Mouse (Mus musculus): ENCODE data around the gene Tmem239. TPM values are rescaled to one million over a fixed set of nuclear protein-coding genes. Genes with fewer than 3 reads are reported as not detected.

Gene Tmem239
- polyA plus RNA-seq, 1 experiment from 2014 or later = not detected

DNA sequence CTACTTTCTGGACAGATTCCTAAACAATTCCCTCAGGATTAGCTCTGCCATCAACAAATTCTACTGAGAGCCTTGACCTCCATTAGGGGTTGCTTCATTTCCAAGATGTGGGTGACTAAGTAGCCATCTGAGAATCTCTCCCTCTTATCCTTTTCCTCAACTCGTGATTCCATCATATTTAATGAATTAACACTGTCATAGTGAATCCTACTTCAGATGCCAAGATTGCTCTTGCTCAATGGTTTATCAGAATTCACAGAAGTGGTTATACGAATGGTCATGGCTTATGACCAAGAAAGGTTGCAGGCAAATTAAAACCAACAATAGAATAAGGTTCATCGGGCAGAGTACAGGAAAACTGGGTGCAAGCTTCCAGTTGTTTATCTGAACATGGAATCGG is 4.4 kb upstream of the Tmem239 start:
- H3K27me3 ChIP-seq (ENCODE audit: control insufficient read depth, insufficient read depth, low read length) = no peaks in the 10 kb centered on the region
- H3K9ac ChIP-seq (ENCODE audit: low read depth, low read length) = no peak overlapping the region
- WGBS = 78% methylated on average over 4 of the region's 4 CpGs
- H3K4me1 ChIP-seq (ENCODE audit: control insufficient read depth, insufficient read depth, low read length) = peaks cover 6% of the 10 kb centered on the region; the same call in 1 of the 2 replicates
- H3K9me3 ChIP-seq (ENCODE audit: control insufficient read depth, low read length) = no peaks in the 10 kb centered on the region
- no peak for ATAC-seq (ENCODE audit: low FRiP score, low TSS enrichment)
- H3K27ac ChIP-seq (ENCODE audit: low read depth, low read length) = no peak overlapping the region
- no peaks in the 10 kb centered on the region for H3K36me3 ChIP-seq (ENCODE audit: control insufficient read depth, insufficient read depth, low read length)
- no peak overlapping the region for H3K4me2 ChIP-seq (replicated peaks; ENCODE audit: low read depth, low read length)
- H3K4me3 ChIP-seq (ENCODE audit: low read length) = no peak overlapping the region

DNA sequence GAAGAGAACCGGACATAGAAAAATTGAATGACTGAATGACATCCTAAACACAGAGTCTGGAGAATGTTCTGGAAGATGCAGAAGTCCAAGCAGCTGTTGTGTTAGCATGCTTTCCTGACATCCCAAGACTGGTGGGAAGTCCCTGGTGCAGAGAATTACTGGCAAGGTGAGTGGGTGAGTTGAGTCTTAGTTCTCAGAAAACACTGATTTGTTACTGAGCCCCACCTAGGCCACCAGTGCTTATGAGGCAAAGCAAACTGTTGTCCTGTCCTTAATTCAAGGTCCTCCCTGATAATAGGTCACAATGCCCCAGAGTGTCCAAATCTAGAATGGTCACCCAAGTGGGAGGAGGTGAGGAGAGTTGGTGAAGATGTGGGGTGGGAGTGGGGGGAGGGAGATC is 1.3 kb upstream of the Tmem239 start, which contains the start of the genes Gm28372 and 1700020A23Rik:
Gene Gm28372 (plus strand): TSS at position 301 of the 400 bp plus-strand sequence.
Gene 1700020A23Rik (plus strand): TSS at position 321 of the 400 bp plus-strand sequence.
- no peaks in the 10 kb centered on the region for H3K36me3 ChIP-seq (ENCODE audit: control insufficient read depth, insufficient read depth, low read length)
- peaks cover 9% of the 10 kb centered on the region; the same call in 1 of the 2 replicates for H3K4me1 ChIP-seq (ENCODE audit: control insufficient read depth, insufficient read depth, low read length)
- no peaks in the 10 kb centered on the region for H3K9me3 ChIP-seq (ENCODE audit: control insufficient read depth, low read length)
- H3K27ac ChIP-seq (ENCODE audit: low read depth, low read length) = no peak within 1 kb of the TSS
- H3K9ac ChIP-seq (ENCODE audit: low read depth, low read length) = no peak within 1 kb of the TSS
- 88% methylated on average over 1 of the region's 1 CpGs for WGBS
- H3K4me2 ChIP-seq (replicated peaks; ENCODE audit: low read depth, low read length) = no peak within 1 kb of the TSS
- no peak for ATAC-seq (ENCODE audit: low FRiP score, low TSS enrichment)
- no peak within 1 kb of the TSS for H3K4me3 ChIP-seq (ENCODE audit: low read length)
- H3K27me3 ChIP-seq (ENCODE audit: control insufficient read depth, insufficient read depth, low read length) = no peaks in the 10 kb centered on the region

DNA sequence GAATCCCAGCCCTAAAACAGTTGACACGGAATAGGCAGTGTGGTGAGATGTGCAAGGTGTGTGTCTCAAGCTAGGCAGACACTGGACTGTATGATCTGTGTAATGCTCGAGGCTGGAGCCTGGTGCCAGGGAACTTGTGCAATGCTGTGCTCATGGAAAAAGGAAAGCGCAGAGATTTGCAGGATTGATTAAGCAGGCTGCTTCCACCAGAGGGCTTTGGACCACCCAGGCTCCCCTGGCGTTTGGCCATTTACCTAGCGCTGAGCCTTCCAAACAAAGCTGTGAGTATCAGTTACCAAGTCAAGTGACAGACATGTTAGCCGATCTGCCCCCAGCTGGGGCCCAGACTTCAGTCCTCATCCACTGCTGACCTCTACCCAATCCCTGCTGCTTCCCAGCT is 1.9 kb downstream of the Tmem239 start:
- peak; percentile 73 for ATAC-seq (ENCODE audit: low FRiP score, low TSS enrichment)
- 9% methylated on average over 6 of the region's 6 CpGs for WGBS
- no peak overlapping the region for H3K4me2 ChIP-seq (replicated peaks; ENCODE audit: low read depth, low read length)

DNA sequence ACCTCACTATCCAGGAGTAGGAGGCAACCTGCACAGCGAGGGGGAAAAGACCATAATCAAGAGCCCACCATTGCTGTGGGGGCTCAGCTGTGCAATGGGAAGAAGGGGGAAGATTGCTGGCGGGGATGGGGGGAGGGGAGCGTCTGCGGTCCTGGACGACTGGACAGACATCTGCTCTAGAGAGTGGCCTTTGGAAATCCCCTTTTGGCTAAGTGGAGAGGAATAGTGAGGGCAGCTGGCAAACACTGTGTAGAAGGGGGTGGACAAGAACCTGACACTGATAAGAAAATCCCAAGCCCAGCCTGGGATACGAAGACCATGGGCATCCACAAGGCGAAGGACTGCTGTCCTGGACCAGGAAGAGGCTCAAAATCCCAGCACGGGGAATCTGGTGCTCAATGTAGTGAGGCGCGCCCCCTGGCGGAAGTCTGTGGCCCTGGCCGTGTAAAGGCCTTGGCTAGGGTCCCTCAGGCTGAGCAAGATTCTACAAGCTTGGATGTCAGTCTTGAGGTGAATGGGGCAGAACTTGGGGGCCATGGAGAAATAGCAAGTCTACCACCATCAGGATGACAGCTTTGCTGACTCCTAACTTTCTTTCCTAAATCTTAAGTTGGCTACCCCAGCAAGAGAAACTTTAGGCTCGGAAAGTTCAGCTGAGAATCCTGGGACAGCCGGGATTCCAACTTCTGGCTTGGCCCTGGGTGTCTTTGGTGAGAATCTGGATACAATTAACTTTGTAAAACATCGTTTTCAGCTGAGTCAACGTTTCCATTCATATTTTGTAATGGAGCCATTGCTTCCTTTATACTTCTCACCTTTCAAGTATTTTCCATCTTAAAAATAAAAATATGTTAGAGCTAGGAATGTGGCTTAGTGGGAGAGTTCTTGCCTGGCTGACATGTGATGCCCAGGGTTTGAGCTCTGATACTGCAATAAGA is 5.5 kb downstream of the Tmem239 start:
- Histone ChIP-seq H3K27ac (ENCODE audit: low read depth, low read length) (no peak overlapping the region), H3K4me1 (ENCODE audit: control insufficient read depth, insufficient read depth, low read length) (peaks cover 9% of the 10 kb centered on the region; the same call in 1 of the 2 replicates), H3K4me2 (replicated peaks; ENCODE audit: low read depth, low read length) (no peak overlapping the region), H3K9ac (ENCODE audit: low read depth, low read length) (no peak overlapping the region), H3K4me3 (ENCODE audit: low read length) (no peak overlapping the region), H3K27me3 (ENCODE audit: control insufficient read depth, insufficient read depth, low read length) (no peaks in the 10 kb centered on the region), H3K9me3 (ENCODE audit: control insufficient read depth, low read length) (no peaks in the 10 kb centered on the region), H3K36me3 (ENCODE audit: control insufficient read depth, insufficient read depth, low read length) (no peaks in the 10 kb centered on the region)
- WGBS = 37% methylated on average over 16 of the region's 16 CpGs
- peak; percentile 83 for ATAC-seq (ENCODE audit: low FRiP score, low TSS enrichment)

More for the DNA sequence above, 1.9 kb downstream of the Tmem239 start:
- Histone ChIP-seq H3K9me3 (ENCODE audit: control insufficient read depth, low read length) (no peaks in the 10 kb centered on the region), H3K27ac (ENCODE audit: low read depth, low read length) (no peak overlapping the region), H3K36me3 (ENCODE audit: control insufficient read depth, insufficient read depth, low read length) (no peaks in the 10 kb centered on the region), H3K27me3 (ENCODE audit: control insufficient read depth, insufficient read depth, low read length) (no peaks in the 10 kb centered on the region), H3K4me1 (ENCODE audit: control insufficient read depth, insufficient read depth, low read length) (peaks cover 9% of the 10 kb centered on the region; the same call in 1 of the 2 replicates), H3K9ac (ENCODE audit: low read depth, low read length) (no peak overlapping the region), H3K4me3 (ENCODE audit: low read length) (no peak overlapping the region)

DNA sequence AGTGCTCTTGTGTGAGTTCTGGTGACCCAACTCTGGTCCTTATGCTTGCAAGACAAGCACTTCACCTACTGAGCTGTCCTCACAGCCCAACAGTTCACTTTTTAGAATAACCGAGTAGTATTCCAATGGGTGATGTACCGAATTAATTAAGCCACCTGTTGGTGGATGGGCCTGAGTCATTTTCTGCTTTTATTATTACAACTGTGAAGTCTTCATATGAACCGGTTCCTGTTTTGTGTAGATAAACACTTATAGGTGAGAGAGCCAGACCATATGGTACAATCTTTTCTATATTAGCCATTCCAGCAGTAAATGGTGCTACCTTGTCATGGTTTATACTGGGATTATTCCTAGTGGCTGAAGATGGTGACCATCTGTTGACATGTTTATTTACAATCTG is 6.5 kb downstream of the Tmem239 start:
- Histone ChIP-seq H3K9me3 (ENCODE audit: control insufficient read depth, low read length) (no peaks in the 10 kb centered on the region), H3K27me3 (ENCODE audit: control insufficient read depth, insufficient read depth, low read length) (no peaks in the 10 kb centered on the region), H3K36me3 (ENCODE audit: control insufficient read depth, insufficient read depth, low read length) (no peaks in the 10 kb centered on the region), H3K27ac (ENCODE audit: low read depth, low read length) (no peak overlapping the region), H3K9ac (ENCODE audit: low read depth, low read length) (no peak overlapping the region), H3K4me2 (replicated peaks; ENCODE audit: low read depth, low read length) (no peak overlapping the region), H3K4me3 (ENCODE audit: low read length) (no peak overlapping the region), H3K4me1 (ENCODE audit: control insufficient read depth, insufficient read depth, low read length) (peaks cover 9% of the 10 kb centered on the region; the same call in 1 of the 2 replicates)
- WGBS = 83% methylated on average over 3 of the region's 3 CpGs
- ATAC-seq (ENCODE audit: low FRiP score, low TSS enrichment) = no peak

DNA sequence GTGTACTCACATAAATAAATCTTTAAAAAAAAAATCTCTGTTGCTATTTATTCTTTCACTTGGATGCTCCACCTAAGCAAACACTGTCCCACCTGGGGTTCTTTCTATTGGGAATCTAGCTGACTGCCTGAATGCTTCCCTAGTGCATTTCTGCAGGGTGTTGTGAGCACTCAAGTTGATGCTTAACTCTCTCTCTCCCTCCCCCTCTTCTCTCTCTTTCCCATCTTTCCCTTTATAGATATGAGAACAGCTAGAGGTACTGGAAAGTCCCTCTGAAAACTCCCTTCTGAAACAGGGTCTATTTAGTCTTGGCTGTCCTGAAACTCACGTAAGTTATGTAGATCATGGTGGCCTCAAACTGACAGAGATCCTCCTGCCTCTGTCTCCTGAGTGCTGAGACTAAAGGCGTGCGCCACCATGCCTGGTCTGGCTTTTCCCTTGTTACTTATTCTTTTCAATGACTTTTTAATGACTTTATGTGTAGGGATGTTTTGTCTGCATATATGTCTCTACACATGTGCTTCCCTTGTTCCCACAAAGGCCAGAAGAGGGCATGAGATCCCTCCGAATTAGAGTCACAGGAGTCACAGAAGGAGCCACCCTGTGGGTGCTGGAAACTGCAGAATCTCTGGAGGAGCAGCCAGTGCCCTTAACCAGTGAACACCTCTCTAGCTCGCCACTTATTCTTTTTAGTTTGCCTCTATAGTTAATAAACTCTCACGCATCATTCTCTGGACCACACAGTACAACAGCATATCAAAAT is 8.0 kb downstream of the Tmem239 start:
- no peaks in the 10 kb centered on the region for H3K9me3 ChIP-seq (ENCODE audit: control insufficient read depth, low read length)
- no peaks in the 10 kb centered on the region for H3K4me1 ChIP-seq (ENCODE audit: control insufficient read depth, insufficient read depth, low read length)
- H3K4me3 ChIP-seq (ENCODE audit: low read length) = no peak overlapping the region
- H3K4me2 ChIP-seq (replicated peaks; ENCODE audit: low read depth, low read length) = no peak overlapping the region
- no peaks in the 10 kb centered on the region for H3K27me3 ChIP-seq (ENCODE audit: control insufficient read depth, insufficient read depth, low read length)
- no peak overlapping the region for H3K9ac ChIP-seq (ENCODE audit: low read depth, low read length)
- 78% methylated on average over 6 of the region's 6 CpGs for WGBS
- ATAC-seq (ENCODE audit: low FRiP score, low TSS enrichment) = no peak
- H3K36me3 ChIP-seq (ENCODE audit: control insufficient read depth, insufficient read depth, low read length) = peaks cover 7% of the 10 kb centered on the region; the same call in 1 of the 2 replicates
- H3K27ac ChIP-seq (ENCODE audit: low read depth, low read length) = no peak overlapping the region

DNA sequence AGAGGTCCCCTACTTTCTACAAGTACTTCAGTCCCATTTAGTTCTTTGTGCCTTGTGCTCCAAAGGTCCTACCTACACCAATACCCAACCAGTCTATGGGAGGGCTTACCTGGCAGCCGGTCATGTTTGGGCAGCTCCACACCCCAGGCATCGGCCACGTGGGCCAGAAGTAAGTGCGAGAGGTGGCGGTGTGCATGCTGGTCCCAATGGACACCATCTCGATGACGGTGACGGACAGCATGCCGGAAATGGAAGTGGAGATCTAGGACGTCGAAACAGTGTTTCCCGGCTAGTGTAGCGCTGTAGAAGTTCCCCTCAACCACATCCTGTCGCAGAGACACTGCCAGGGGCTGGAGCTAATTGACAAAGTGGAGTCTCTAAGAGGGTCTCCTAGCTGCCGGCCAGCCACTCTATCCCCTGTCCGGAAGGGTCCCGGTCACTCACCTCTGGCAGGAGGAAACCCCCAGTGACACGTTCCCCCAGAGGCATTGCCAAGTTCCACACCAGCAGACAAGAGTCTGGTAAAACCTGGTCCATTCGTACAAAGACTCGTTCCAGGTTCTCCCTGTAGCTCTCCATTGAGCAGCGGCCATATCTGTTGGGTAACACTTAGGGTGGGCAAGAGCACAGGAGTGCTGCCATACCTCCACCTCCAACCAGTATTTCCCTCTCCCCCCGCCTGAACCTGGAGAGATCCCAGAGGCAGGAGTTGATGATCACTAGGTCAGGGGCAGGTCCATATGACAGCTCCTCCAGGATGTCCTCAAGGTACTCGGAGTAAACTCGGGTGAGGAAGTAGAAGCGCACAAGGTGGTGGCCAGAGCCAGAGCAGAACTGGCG is 15.7 kb downstream of the Tmem239 start:
- Histone ChIP-seq H3K4me3 (ENCODE audit: low read length) (no peak overlapping the region), H3K9me3 (ENCODE audit: control insufficient read depth, low read length) (no peaks in the 10 kb centered on the region), H3K9ac (ENCODE audit: low read depth, low read length) (no peak overlapping the region), H3K4me1 (ENCODE audit: control insufficient read depth, insufficient read depth, low read length) (peaks cover 16% of the 10 kb centered on the region; the same call in 1 of the 2 replicates), H3K27ac (ENCODE audit: low read depth, low read length) (no peak overlapping the region), H3K27me3 (ENCODE audit: control insufficient read depth, insufficient read depth, low read length) (no peaks in the 10 kb centered on the region), H3K36me3 (ENCODE audit: control insufficient read depth, insufficient read depth, low read length) (peaks cover 19% of the 10 kb centered on the region; the same call in 1 of the 2 replicates), H3K4me2 (replicated peaks; ENCODE audit: low read depth, low read length) (no peak overlapping the region)
- 96% methylated on average over 26 of the region's 26 CpGs for WGBS
- no peak for ATAC-seq (ENCODE audit: low FRiP score, low TSS enrichment)

DNA sequence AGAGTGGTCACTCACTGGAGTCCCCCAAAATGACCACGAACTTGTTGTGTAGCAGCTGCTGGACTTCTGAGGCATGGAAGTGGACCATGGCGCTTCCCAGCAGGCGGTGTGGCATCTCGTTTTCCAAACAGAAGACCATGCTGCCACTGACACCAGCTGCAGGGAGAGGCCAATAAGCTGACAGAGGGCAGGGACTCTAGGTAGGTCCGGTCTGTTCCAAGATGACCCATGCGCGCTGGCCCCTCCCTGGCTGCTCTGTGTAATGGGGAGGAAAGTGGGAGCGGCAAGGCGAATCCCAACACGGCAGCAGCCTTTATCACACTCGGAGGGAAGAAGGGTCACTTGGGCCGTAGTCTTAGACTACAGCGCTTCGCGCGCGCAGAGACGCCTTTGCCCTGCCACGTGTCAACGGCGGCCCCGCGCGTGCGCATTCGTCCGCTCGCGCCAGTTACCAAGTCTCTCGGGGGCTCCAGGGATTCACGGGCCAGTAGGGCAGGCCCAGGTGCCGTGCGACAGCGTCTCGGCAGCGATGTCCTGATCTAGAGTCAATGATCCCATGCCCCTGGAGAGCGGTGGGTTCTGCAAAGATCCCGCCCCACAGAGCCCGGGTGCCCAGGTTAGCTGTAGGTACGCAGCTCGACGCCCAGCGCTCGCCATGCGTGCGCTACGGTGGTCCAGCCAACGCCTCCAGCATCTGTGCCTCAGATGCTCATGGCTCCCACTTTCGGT is 17.3 kb downstream of the Tmem239 start:
- Histone ChIP-seq H3K9ac (ENCODE audit: low read depth, low read length) (peak overlapping the region; percentile 80), H3K27me3 (ENCODE audit: control insufficient read depth, insufficient read depth, low read length) (no peaks in the 10 kb centered on the region), H3K9me3 (ENCODE audit: control insufficient read depth, low read length) (no peaks in the 10 kb centered on the region), H3K36me3 (ENCODE audit: control insufficient read depth, insufficient read depth, low read length) (peaks cover 19% of the 10 kb centered on the region; the same call in 1 of the 2 replicates), H3K4me2 (replicated peaks; ENCODE audit: low read depth, low read length) (peak overlapping the region; percentile 90), H3K4me1 (ENCODE audit: control insufficient read depth, insufficient read depth, low read length) (peaks cover 16% of the 10 kb centered on the region; the same call in 1 of the 2 replicates), H3K4me3 (ENCODE audit: low read length) (peak overlapping the region; percentile 94), H3K27ac (ENCODE audit: low read depth, low read length) (peak overlapping the region; percentile 88)
- ATAC-seq (ENCODE audit: low FRiP score, low TSS enrichment) = peak; percentile 73
- 12% methylated on average over 49 of the region's 49 CpGs for whole genome bisulfite sequencing
